Mouse (Mus musculus) limb, embryonic 14.5 days (tissue): Measurements from ENCODE around the gene Nf2. TPM values are rescaled to one million over a fixed set of nuclear protein-coding genes. Genes with fewer than 3 reads are reported as not detected.

Source experiments
- ATAC-seq: fragments of 200-750 bp; cut with Nextera tagmentation; 2 replicates; pipeline ENCODE4 v1.8.0; 2017; ENCODE audit warnings: low read depth, moderate number of reproducible peaks, moderate TSS enrichment; ENCODE audit not compliant: low FRiP score
- DNase-seq: peaks from one replicate; pipeline ENCODE4 v3.0.0-alpha.2; 2015; ENCODE audit warnings: low spot score
- H3K27ac ChIP-seq: fragments of 300-500 bp; sonication (generic); replicated peaks from 2 replicates; pipeline ENCODE4 v1.5.1; 2014; ENCODE audit warnings: low read depth, mild to moderate bottlenecking, low read length, moderate library complexity, mixed read lengths
- H3K27me3 ChIP-seq: fragments of 300-500 bp; sonication (generic); 2 replicates; pipeline ENCODE4 v1.6.1; 2014; ENCODE audit warnings: low read length, mixed read lengths; ENCODE audit not compliant: control insufficient read depth, insufficient read depth
- H3K36me3 ChIP-seq: fragments of 300-500 bp; sonication (generic); 2 replicates; pipeline ENCODE4 v1.6.1; 2014; ENCODE audit warnings: mild to moderate bottlenecking, low read length, moderate library complexity, mixed read lengths; ENCODE audit not compliant: control insufficient read depth, insufficient read depth
- H3K4me1 ChIP-seq: fragments of 300-500 bp; sonication (generic); 2 replicates; pipeline ENCODE4 v1.6.1; 2014; ENCODE audit warnings: antibody characterized with exemption, low read length, mixed read lengths; ENCODE audit not compliant: control insufficient read depth, insufficient read depth
- H3K4me2 ChIP-seq: fragments of 300-500 bp; sonication (generic); replicated peaks from 2 replicates; pipeline ENCODE4 v1.6.1; 2014; ENCODE audit warnings: low read depth, mild to moderate bottlenecking, low read length, moderate library complexity; ENCODE audit not compliant: severe bottlenecking
- H3K4me3 ChIP-seq: fragments of 300-500 bp; sonication (generic); replicated peaks from 2 replicates; pipeline ENCODE4 v1.5.1; 2014; ENCODE audit warnings: low read length
- H3K9ac ChIP-seq: fragments of 300-500 bp; sonication (generic); 2 replicates; pipeline ENCODE4 v1.6.1; 2014; ENCODE audit warnings: mild to moderate bottlenecking, low read depth, low read length, moderate library complexity; ENCODE audit not compliant: severe bottlenecking
- H3K9me3 ChIP-seq: fragments of 300-500 bp; sonication (generic); 2 replicates; pipeline ENCODE4 v1.6.1; 2016; ENCODE audit warnings: low read length; ENCODE audit not compliant: control insufficient read depth
- POLR2A ChIP-seq: fragments of 200-500 bp; IDR thresholded peaks from 2 replicates; pipeline ENCODE4 v1.8.0; 2012; ENCODE audit warnings: inconsistent platforms, mild to moderate bottlenecking, moderate library complexity, borderline replicate concordance; ENCODE audit not compliant: insufficient read depth, insufficient read length; ENCODE audit errors: extremely low read depth
- WGBS: fragments of 180-500 bp; shearing (Covaris S2); extraction: QIAGEN DNeasy Blood & Tissue Kit; methylation state at CpG from one replicate; pipeline ENCODE4 v1.1.7; 2014; 5-methylcytosine and 5-hydroxymethylcytosine counted together
- polyA plus RNA-seq, 2 experiments: library from polyadenylated mRNA; depleted of rRNA in 1 of 2; stranded (reverse) in 1 of 2; unstranded in 1 of 2; fragments of >200 nt; fragmentation: Nextera tagmentation in 1 of 2; extraction: Ambion mirVana in 1 of 2; gene quantifications; 2 replicates each; pipeline versions ENCODE4 v1.2.1 to v1.2.3; 2012 to 2014

Nf2 gene
- polyA plus RNA-seq (2012; rRNA removed) = 64.9 and 71.5 TPM in 2 replicates
- polyA plus RNA-seq (2014; fragmentation: Nextera tagmentation; extraction: Ambion mirVana) = 37.7 and 44.8 TPM in 2 replicates

GRCm38 (mm10) chr11:4849258-4849943 is at the start of gene Nf2:
Gene Nf2 (minus strand): TSS chr11:4849536.
- H3K36me3 ChIP-seq = 0 out of 2 replicates have a peak, but pooled peaks cover 4% of the 10 kb centered on the region
- DNase-seq (peak; percentile 100), ATAC-seq (peak; percentile 100)
- no peaks in the 10 kb centered on the region for H3K27me3 ChIP-seq
- peak within 1 kb of the TSS; percentile 72 for H3K4me2 ChIP-seq
- H3K4me1 ChIP-seq = peaks cover 17% of the 10 kb centered on the region
- peak; percentile 84; the same call in 1 of the 2 replicates for TF ChIP-seq POLR2A
- WGBS = under 1% methylated on average over 56 of the region's 60 CpGs
- H3K4me3 ChIP-seq = peak within 1 kb of the TSS; percentile 78
- peak within 1 kb of the TSS; percentile 73 for H3K27ac ChIP-seq
- H3K9ac ChIP-seq = peak within 1 kb of the TSS; percentile 92
- no peaks in the 10 kb centered on the region for H3K9me3 ChIP-seq

GRCm38 (mm10) chr11:4894848-4895816 is 45.8 kb upstream of the Nf2 start, which contains the start of gene Thoc5:
Gene Thoc5 (plus strand): TSS chr11:4895320.
- ATAC-seq (peak; percentile 91), DNase-seq (peak; percentile 79)
- Histone ChIP-seq H3K4me2 (peak within 1 kb of the TSS; percentile 85), H3K9me3 (no peaks in the 10 kb centered on the region), H3K36me3 (peaks cover 35% of the 10 kb centered on the region), H3K9ac (peak within 1 kb of the TSS; percentile 73), H3K4me1 (peaks cover 5% of the 10 kb centered on the region), H3K27ac (peak within 1 kb of the TSS; percentile 45; the same call in 1 of the 2 replicates), H3K27me3 (no peaks in the 10 kb centered on the region), H3K4me3 (peak within 1 kb of the TSS; percentile 79)
- peak; percentile 69; the same call in 1 of the 2 replicates for TF ChIP-seq POLR2A
- WGBS = 4% methylated on average over 49 of the region's 52 CpGs

GRCm38 (mm10) chr11:4886987-4887386 is 37.7 kb upstream of the Nf2 start:
- H3K36me3 ChIP-seq = peaks cover 55% of the 10 kb centered on the region
- DNase-seq (no peak), ATAC-seq (no peak)
- no peak overlapping the region for H3K9ac ChIP-seq
- no peak overlapping the region for H3K27ac ChIP-seq
- WGBS = 98% methylated on average over 3 of the region's 3 CpGs
- H3K4me1 ChIP-seq = no peaks in the 10 kb centered on the region
- no peaks in the 10 kb centered on the region for H3K9me3 ChIP-seq
- no peak overlapping the region for H3K4me2 ChIP-seq
- no peaks in the 10 kb centered on the region for H3K27me3 ChIP-seq
- TF ChIP-seq POLR2A = no peak
- no peak overlapping the region for H3K4me3 ChIP-seq

- Histone ChIP-seq H3K27me3 (no peaks in the 10 kb centered on the region), H3K4me3 (no peak overlapping the region), H3K36me3 (peaks cover 46% of the 10 kb centered on the region), H3K9me3 (no peaks in the 10 kb centered on the region), H3K4me1 (no peaks in the 10 kb centered on the region; the same call in 1 of the 2 replicates), H3K27ac (no peak overlapping the region), H3K9ac (no peak overlapping the region), H3K4me2 (no peak overlapping the region)
- no peak for TF ChIP-seq POLR2A
- 70% methylated on average over 2 of the region's 2 CpGs for WGBS
- DNase-seq (no peak), ATAC-seq (no peak)
Measured at GRCm38 (mm10) chr11:4885385-4885903, 36.1 kb upstream of the Nf2 start.

GRCm38 (mm10) chr11:4882892-4883627 is 33.7 kb upstream of the Nf2 start:
- WGBS = 50% methylated on average over 14 of the region's 14 CpGs
- DNase-seq (peak; percentile 13), ATAC-seq (no peak)
- H3K27ac ChIP-seq = no peak overlapping the region
- H3K4me1 ChIP-seq = no peaks in the 10 kb centered on the region; the same call in 1 of the 2 replicates
- H3K9ac ChIP-seq = no peak overlapping the region
- H3K9me3 ChIP-seq = no peaks in the 10 kb centered on the region
- no peaks in the 10 kb centered on the region for H3K27me3 ChIP-seq
- H3K36me3 ChIP-seq = peaks cover 22% of the 10 kb centered on the region
- H3K4me3 ChIP-seq = no peak overlapping the region
- no peak overlapping the region for H3K4me2 ChIP-seq
- TF ChIP-seq POLR2A = no peak
